Mouse (Mus musculus): ENCODE results near the gene Kcna6.

GRCm38 (mm10) chr6:126788863-126789262 lies 48.4 kb upstream of the Kcna6 start:
- TF ChIP-seq CTCF (IDR thresholded peaks at IDR 0.05; ENCODE audit: borderline replicate concordance, control insufficient read depth, extremely low read depth, insufficient read depth, low read length, poor library complexity): no peak
- no peak for TF ChIP-seq POLR2A (IDR thresholded peaks at IDR 0.05; ENCODE audit: control insufficient read depth, extremely low read depth, insufficient read depth, low read length, poor library complexity)

All from thymus, adult 2 months (tissue).